Mouse (Mus musculus): ENCODE results near the gene Mrln. TPM values are rescaled to one million over a fixed set of nuclear protein-coding genes. Genes with fewer than 3 reads are reported as not detected.

Gene Mrln
- polyA plus RNA-seq, 1 experiment from 2014 or later: 0.38 TPM

GRCm38 (mm10) chr10:70255601-70256210 lies 51.2 kb downstream of the Mrln start:
- no peak overlapping the region for H3K27ac ChIP-seq (ENCODE audit: low read depth)
- H3K27me3 ChIP-seq (ENCODE audit: insufficient read depth, low read length): no peaks in the 10 kb centered on the region
- DNase-seq (no peak), ATAC-seq (no peak)
- no peaks in the 10 kb centered on the region for H3K36me3 ChIP-seq (replicated peaks; ENCODE audit: insufficient read depth, low read length)
- H3K4me1 ChIP-seq (ENCODE audit: insufficient read depth): peaks cover 3% of the 10 kb centered on the region; the same call in 1 of the 2 replicates
- no peak overlapping the region for H3K9ac ChIP-seq (replicated peaks)
- H3K9me3 ChIP-seq (ENCODE audit: low read length): no peaks in the 10 kb centered on the region
- H3K4me3 ChIP-seq (ENCODE audit: low read depth, low read length): no peak overlapping the region
- no peak overlapping the region for H3K4me2 ChIP-seq (ENCODE audit: low read depth, low read length)
- TF ChIP-seq CTCF (IDR thresholded peaks at IDR 0.05; ENCODE audit: low read depth) (no peak), EP300 (IDR thresholded peaks at IDR 0.05; ENCODE audit: low read depth) (no peak)
- 76% methylated on average over 15 of the region's 15 CpGs for WGBS (ENCODE audit: insufficient replicate concordance)

GRCm38 (mm10) chr10:70257029-70257428 lies 52.6 kb downstream of the Mrln start:
- Histone ChIP-seq H3K4me2 (ENCODE audit: low read depth, low read length) (no peak overlapping the region), H3K9ac (replicated peaks) (no peak overlapping the region), H3K9me3 (ENCODE audit: low read length) (no peaks in the 10 kb centered on the region), H3K4me1 (ENCODE audit: insufficient read depth) (peaks cover 3% of the 10 kb centered on the region; the same call in 1 of the 2 replicates), H3K27me3 (ENCODE audit: insufficient read depth, low read length) (no peaks in the 10 kb centered on the region), H3K36me3 (replicated peaks; ENCODE audit: insufficient read depth, low read length) (no peaks in the 10 kb centered on the region), H3K27ac (ENCODE audit: low read depth) (no peak overlapping the region), H3K4me3 (ENCODE audit: low read depth, low read length) (no peak overlapping the region)
- ATAC-seq: no peak
- no peak for TF ChIP-seq CTCF (IDR thresholded peaks at IDR 0.05; ENCODE audit: low read depth)
- TF ChIP-seq EP300 (IDR thresholded peaks at IDR 0.05; ENCODE audit: low read depth): no peak
- 30% methylated on average over 4 of the region's 4 CpGs for whole genome bisulfite sequencing (ENCODE audit: insufficient replicate concordance)
- no peak for DNase-seq

- Histone ChIP-seq H3K9ac (replicated peaks) (no peak overlapping the region), H3K4me1 (ENCODE audit: insufficient read depth) (peaks cover 3% of the 10 kb centered on the region; the same call in 1 of the 2 replicates), H3K36me3 (replicated peaks; ENCODE audit: insufficient read depth, low read length) (no peaks in the 10 kb centered on the region), H3K27me3 (ENCODE audit: insufficient read depth, low read length) (no peaks in the 10 kb centered on the region), H3K9me3 (ENCODE audit: low read length) (no peaks in the 10 kb centered on the region), H3K4me3 (ENCODE audit: low read depth, low read length) (no peak overlapping the region), H3K27ac (ENCODE audit: low read depth) (no peak overlapping the region), H3K4me2 (ENCODE audit: low read depth, low read length) (no peak overlapping the region)
- DNase-seq (no peak), ATAC-seq (no peak)
- TF ChIP-seq CTCF (IDR thresholded peaks at IDR 0.05; ENCODE audit: low read depth): no peak
- no peak for TF ChIP-seq EP300 (IDR thresholded peaks at IDR 0.05; ENCODE audit: low read depth)
- WGBS (ENCODE audit: insufficient replicate concordance): 78% methylated on average over 4 of the region's 4 CpGs
Observed at GRCm38 (mm10) chr10:70260904-70261303, 56.4 kb downstream of the Mrln start.

- no peak for DNase-seq
- WGBS (ENCODE audit: insufficient replicate concordance): 63% methylated on average over 3 of the region's 3 CpGs
- no peak overlapping the region for H3K9ac ChIP-seq (replicated peaks)
- no peak for TF ChIP-seq CTCF (IDR thresholded peaks at IDR 0.05; ENCODE audit: low read depth)
- TF ChIP-seq EP300 (IDR thresholded peaks at IDR 0.05; ENCODE audit: low read depth): no peak
- ATAC-seq: no peak
- peaks cover 2% of the 10 kb centered on the region; the same call in 1 of the 2 replicates for H3K4me1 ChIP-seq (ENCODE audit: insufficient read depth)
- no peak overlapping the region for H3K27ac ChIP-seq (ENCODE audit: low read depth)
- H3K27me3 ChIP-seq (ENCODE audit: insufficient read depth, low read length): no peaks in the 10 kb centered on the region
- no peak overlapping the region for H3K4me2 ChIP-seq (ENCODE audit: low read depth, low read length)
- H3K9me3 ChIP-seq (ENCODE audit: low read length): no peaks in the 10 kb centered on the region
- H3K4me3 ChIP-seq (ENCODE audit: low read depth, low read length): no peak overlapping the region
- no peaks in the 10 kb centered on the region for H3K36me3 ChIP-seq (replicated peaks; ENCODE audit: insufficient read depth, low read length)
Observed at GRCm38 (mm10) chr10:70262051-70262450, 57.6 kb downstream of the Mrln start.

GRCm38 (mm10) chr10:70263681-70264189 lies 59.3 kb downstream of the Mrln start:
- WGBS (ENCODE audit: insufficient replicate concordance): 78% methylated on average over 4 of the region's 4 CpGs
- Histone ChIP-seq H3K9me3 (ENCODE audit: low read length) (no peaks in the 10 kb centered on the region), H3K4me3 (ENCODE audit: low read depth, low read length) (no peak overlapping the region)

GRCm38 (mm10) chr10:70264337-70265036 lies 60.0 kb downstream of the Mrln start:
- H3K9ac ChIP-seq (replicated peaks): no peak overlapping the region
- H3K4me3 ChIP-seq (ENCODE audit: low read depth, low read length): no peak overlapping the region
- H3K4me2 ChIP-seq (ENCODE audit: low read depth, low read length): no peak overlapping the region
- TF ChIP-seq EP300 (IDR thresholded peaks at IDR 0.05; ENCODE audit: low read depth) (no peak), CTCF (IDR thresholded peaks at IDR 0.05; ENCODE audit: low read depth) (no peak)
- H3K27me3 ChIP-seq (ENCODE audit: insufficient read depth, low read length): no peaks in the 10 kb centered on the region
- no peaks in the 10 kb centered on the region for H3K4me1 ChIP-seq (ENCODE audit: insufficient read depth)
- no peaks in the 10 kb centered on the region for H3K9me3 ChIP-seq (ENCODE audit: low read length)
- ATAC-seq: no peak
- DNase-seq: no peak
- 66% methylated on average over 9 of the region's 9 CpGs for WGBS (ENCODE audit: insufficient replicate concordance)
- no peaks in the 10 kb centered on the region for H3K36me3 ChIP-seq (replicated peaks; ENCODE audit: insufficient read depth, low read length)
- H3K27ac ChIP-seq (ENCODE audit: low read depth): no peak overlapping the region

More at GRCm38 (mm10) chr10:70263681-70264189, 59.3 kb downstream of the Mrln start:
- no peaks in the 10 kb centered on the region for H3K36me3 ChIP-seq (replicated peaks; ENCODE audit: insufficient read depth, low read length)
- no peak overlapping the region for H3K9ac ChIP-seq (replicated peaks)
- H3K27me3 ChIP-seq (ENCODE audit: insufficient read depth, low read length): no peaks in the 10 kb centered on the region
- TF ChIP-seq EP300 (IDR thresholded peaks at IDR 0.05; ENCODE audit: low read depth) (no peak), CTCF (IDR thresholded peaks at IDR 0.05; ENCODE audit: low read depth) (no peak)
- no peak overlapping the region for H3K27ac ChIP-seq (ENCODE audit: low read depth)
- no peak for ATAC-seq
- H3K4me1 ChIP-seq (ENCODE audit: insufficient read depth): no peaks in the 10 kb centered on the region
- no peak overlapping the region for H3K4me2 ChIP-seq (ENCODE audit: low read depth, low read length)
- no peak for DNase-seq

Measured in liver, postnatal 0 days (tissue).